Mouse (Mus musculus) testis, adult 2 months (tissue): ENCODE results near the gene Vstm4.

Experiments used
- CTCF ChIP-seq: fragments of 200-500 bp; IDR thresholded peaks from 2 replicates; pipeline ENCODE4 v1.5.1; 2012; ENCODE audit warnings: low read depth, mild to moderate bottlenecking, inconsistent platforms, low read length, moderate library complexity; ENCODE audit not compliant: control insufficient read depth, insufficient read depth, insufficient replicate concordance
- POLR2A ChIP-seq: fragments of 200-500 bp; IDR thresholded peaks from 2 replicates; pipeline ENCODE4 v1.6.1; 2012; ENCODE audit warnings: low read depth, mild to moderate bottlenecking, inconsistent platforms, low read length, moderate library complexity; ENCODE audit not compliant: control insufficient read depth

DNA sequence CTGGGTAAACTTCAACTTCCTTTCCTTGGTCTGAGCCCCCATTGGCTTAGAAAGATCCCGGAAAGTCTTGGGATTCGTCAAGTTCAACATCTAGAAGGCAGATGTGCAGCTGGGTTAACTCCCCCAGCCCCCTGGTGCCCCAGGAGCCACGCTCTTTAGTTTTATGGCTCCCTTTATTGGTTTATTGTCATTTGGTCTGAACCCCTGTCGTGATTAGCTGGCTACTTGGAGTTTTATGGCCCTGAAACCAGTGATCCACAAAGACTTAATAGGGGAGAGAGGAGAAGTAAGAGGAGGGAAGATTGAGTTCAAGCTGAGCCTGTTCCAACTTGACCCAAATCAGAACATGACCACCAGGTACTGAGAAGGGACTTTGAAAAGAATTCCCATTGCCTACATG is 130.1 kb downstream of the Vstm4 start:
- TF ChIP-seq CTCF (no peak), POLR2A (no peak)
